In genomic region chr7:86397689-86398088, GRCm38 (mm10) we compare ENCODE assay signal across 39 mouse cellular contexts. TPM values are rescaled to one million over a fixed set of nuclear protein-coding genes. Genes with fewer than 3 reads are reported as not detected.
"Had no signal": no experiment of that assay in that cellular context is flagged by ENCODE, and none has a peak within 500 bp of the region (broad histone marks: within the 10 kb centered on the region; RNA-seq: fewer than 3 reads in every experiment).

TSS of gene Olfr303 (minus strand) at chr7:86397789.

- H3K9me3 ChIP-seq: embryonic facial prominence, embryonic 10.5 days; embryonic facial prominence, embryonic 12.5 days; embryonic facial prominence, embryonic 13.5 days; embryonic facial prominence, embryonic 15.5 days; forebrain, embryonic 10.5 days; forebrain, embryonic 12.5 days; forebrain, embryonic 13.5 days; forebrain, embryonic 15.5 days had no signal

- H3K27me3 ChIP-seq: embryonic facial prominence, embryonic 12.5 days; embryonic facial prominence, embryonic 13.5 days; embryonic facial prominence, embryonic 15.5 days; forebrain, embryonic 12.5 days; forebrain, embryonic 13.5 days; forebrain, embryonic 15.5 days had no signal

- H3K4me1 ChIP-seq: embryonic facial prominence, embryonic 10.5 days; embryonic facial prominence, embryonic 12.5 days; embryonic facial prominence, embryonic 13.5 days; embryonic facial prominence, embryonic 15.5 days; forebrain, embryonic 10.5 days; forebrain, embryonic 12.5 days; forebrain, embryonic 13.5 days; forebrain, embryonic 15.5 days had no signal

- H3K9ac ChIP-seq: embryonic facial prominence, embryonic 12.5 days; embryonic facial prominence, embryonic 13.5 days; embryonic facial prominence, embryonic 15.5 days; forebrain, embryonic 12.5 days; forebrain, embryonic 13.5 days; forebrain, embryonic 15.5 days; forebrain, postnatal 0 days had no signal

- H3K36me3 ChIP-seq: embryonic facial prominence, embryonic 10.5 days; embryonic facial prominence, embryonic 12.5 days; embryonic facial prominence, embryonic 13.5 days; embryonic facial prominence, embryonic 15.5 days; forebrain, embryonic 10.5 days; forebrain, embryonic 12.5 days; forebrain, embryonic 15.5 days had no signal

- H3K27ac ChIP-seq: embryonic facial prominence, embryonic 10.5 days; embryonic facial prominence, embryonic 12.5 days; embryonic facial prominence, embryonic 13.5 days; embryonic facial prominence, embryonic 15.5 days; forebrain, embryonic 10.5 days; forebrain, embryonic 12.5 days; forebrain, embryonic 13.5 days; forebrain, embryonic 15.5 days; gastrocnemius, adult 2 months; heart, adult 2 months had no signal

- DNase-seq: cerebellum, adult 8-10 months; cerebellum, adult 9-10 months; cerebellum, adult 9-11 months; cerebellum, postnatal 10 days; cerebellum, postnatal 14 days; cerebellum, postnatal 25 days; cerebellum, postnatal 36 days; embryo, embryonic 11 days; forebrain, postnatal 0 days; gastrocnemius, adult 2 months; gastrocnemius, postnatal 10 days; gastrocnemius, postnatal 14 days; gastrocnemius, postnatal 25 days; gastrocnemius, postnatal 36 days; heart, adult 11 months; heart, adult 18-20 months; heart, adult 2 months had no signal

- ATAC-seq: forebrain, embryonic 13.5 days; forebrain, embryonic 14.5 days; forebrain, embryonic 15.5 days; forebrain, embryonic 16.5 days; forebrain, postnatal 0 days had no signal

- H3K4me3 ChIP-seq: embryonic facial prominence, embryonic 10.5 days; embryonic facial prominence, embryonic 12.5 days; embryonic facial prominence, embryonic 13.5 days; embryonic facial prominence, embryonic 15.5 days; erythroblast, embryonic 14.5 days; forebrain, embryonic 10.5 days; forebrain, embryonic 12.5 days; forebrain, embryonic 13.5 days; forebrain, embryonic 15.5 days; gastrocnemius, adult 2 months; heart, adult 2 months had no signal

- H3K4me2 ChIP-seq: embryonic facial prominence, embryonic 12.5 days; embryonic facial prominence, embryonic 13.5 days; embryonic facial prominence, embryonic 15.5 days; forebrain, embryonic 12.5 days; forebrain, embryonic 13.5 days; forebrain, embryonic 15.5 days had no signal

RNA-seq across cellular contexts. Expression of gene Olfr303, which starts in this region (rescaled TPM):
- total RNA-seq: common myeloid progenitor, adult 5-6 weeks; forebrain, postnatal 0 days; gastrocnemius, adult 18-20 months; gastrocnemius, adult 2 months; gastrocnemius, adult 8-10 months; gastrocnemius, postnatal 10 days; gastrocnemius, postnatal 14 days; gastrocnemius, postnatal 25 days; gastrocnemius, postnatal 36 days; gastrocnemius, postnatal 4 days; granulocyte monocyte progenitor cell, adult 5-6 weeks; heart, adult 18-20 months; heart, adult 2 months; heart, adult 8-10 months had no signal
- polyA plus RNA-seq: cortical plate, adult 2 months; embryonic facial prominence, embryonic 10.5 days; embryonic facial prominence, embryonic 11.5 days; embryonic facial prominence, embryonic 12.5 days; embryonic facial prominence, embryonic 13.5 days; embryonic facial prominence, embryonic 15.5 days; erythroblast, embryonic 14.5 days; forebrain, embryonic 10.5 days; forebrain, embryonic 11.5 days; forebrain, embryonic 12.5 days; forebrain, embryonic 13.5 days; forebrain, embryonic 14.5 days; forebrain, embryonic 15.5 days; forebrain, embryonic 16.5 days; forebrain, postnatal 0 days; frontal cortex, adult 2 months; gonadal fat pad, adult 2 months; heart, adult 2 months had no signal
